Mouse (Mus musculus): ENCODE data around the gene Olfr140.

The Olfr140 gene

GRCm38 (mm10) chr2:90063494-90063893 lies at the start of gene Olfr140:
Gene Olfr140 (minus strand): TSS chr2:90063594.
- DNase-seq (ENCODE audit: low read depth, low spot score): no peak

GRCm38 (mm10) chr2:90070065-90070464 lies 6.7 kb upstream of the Olfr140 start:
- DNase-seq (ENCODE audit: low read depth, low spot score): no peak

- no peak for DNase-seq (ENCODE audit: low read depth, low spot score)
These were observed 28.4 kb downstream of the Olfr140 start, which contains the start of gene Olfr1265 for GRCm38 (mm10) chr2:90035037-90035436. Gene Olfr1265 (plus strand): TSS chr2:90035337.

- DNase-seq (ENCODE audit: low read depth, low spot score): no peak
These were observed 37.9 kb downstream of the Olfr140 start, which contains the start of gene Olfr1264 for GRCm38 (mm10) chr2:90025477-90025876. Gene Olfr1264 (minus strand): TSS chr2:90025577.

GRCm38 (mm10) chr2:90011831-90012230 lies 51.6 kb downstream of the Olfr140 start, which contains the start of gene Olfr1263:
Gene Olfr1263 (plus strand): TSS chr2:90012131.
- DNase-seq (ENCODE audit: low read depth, low spot score): no peak

- no peak for DNase-seq (ENCODE audit: low read depth, low spot score)
These were observed 63.5 kb downstream of the Olfr140 start, which contains the start of gene Olfr1262 for GRCm38 (mm10) chr2:89999845-90000244. Gene Olfr1262 (plus strand): TSS chr2:90000145.

Data from 3T3-L1 (cell line).